In the genomic region with DNA sequence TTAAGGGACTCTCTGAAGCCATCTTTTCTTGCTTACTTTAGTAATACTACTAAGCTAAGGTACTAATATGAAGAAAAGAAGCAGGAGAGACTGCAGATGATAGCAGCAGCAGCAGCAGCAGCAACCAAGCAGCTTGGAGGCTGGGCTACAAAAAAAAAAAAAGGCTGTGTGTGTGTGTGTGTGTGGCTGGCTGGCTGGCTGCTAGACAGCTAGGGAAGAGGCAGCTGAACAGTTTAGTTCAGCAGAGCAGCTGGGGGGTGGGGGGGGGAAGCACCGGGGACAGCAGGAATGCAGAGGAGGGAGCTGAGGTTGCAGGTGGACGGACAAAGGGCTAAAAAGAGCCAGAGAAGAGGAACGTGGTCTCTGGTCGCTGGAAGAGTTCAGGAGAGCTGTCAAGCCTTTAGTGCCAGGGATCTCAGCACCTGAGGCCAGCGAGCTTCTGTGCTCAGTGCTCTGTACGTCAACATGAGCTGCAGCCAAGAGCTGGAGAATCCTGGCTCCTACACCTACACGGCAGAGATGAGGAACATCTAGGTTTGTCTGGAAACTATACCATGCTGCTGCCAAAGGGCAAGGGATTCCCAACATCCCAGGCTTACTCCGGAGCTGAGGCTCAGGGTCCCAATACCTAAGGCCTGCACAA, we compare ENCODE assay signal across 24 mouse cellular contexts.
DNase-seq lines count a peak whose midpoint lies in the region; ATAC-seq lines count a peak whose summit lies in the region.
"Had no signal": no experiment of that assay in that cellular context is flagged by ENCODE, and none has a peak within 500 bp of the region (broad histone marks: within the 10 kb centered on the region; RNA-seq: fewer than 3 reads in every experiment).

No protein-coding gene starts in this region.

- H3K9me3 ChIP-seq in heart, embryonic 11.5 days (replicated peaks; ENCODE audit: control insufficient read depth, low read length), result no peaks in the 10 kb centered on the region
- no peaks in the 10 kb centered on the region for H3K9me3 ChIP-seq in hindbrain, embryonic 16.5 days (ENCODE audit: control insufficient read depth, low read length)
- H3K9me3 ChIP-seq in hindbrain, embryonic 14.5 days (ENCODE audit: control insufficient read depth, low read length), result no peaks in the 10 kb centered on the region
- H3K9me3 ChIP-seq: embryonic facial prominence, embryonic 13.5 days; G1E; kidney, embryonic 15.5 days; liver, embryonic 13.5 days; midbrain, embryonic 15.5 days had no signal

- no peak overlapping the region for H3K4me3 ChIP-seq in heart, embryonic 11.5 days (ENCODE audit: low read depth, low read length)
- no peak overlapping the region for H3K4me3 ChIP-seq in hindbrain, embryonic 16.5 days (ENCODE audit: low read length)
- H3K4me3 ChIP-seq in hindbrain, embryonic 14.5 days (replicated peaks; ENCODE audit: low read length), result no peak overlapping the region
- H3K4me3 ChIP-seq: embryonic facial prominence, embryonic 13.5 days; kidney, embryonic 15.5 days; liver, embryonic 13.5 days; midbrain, embryonic 15.5 days; myocyte had no signal

- no peak overlapping the region for H3K27ac ChIP-seq in heart, embryonic 11.5 days (ENCODE audit: low read depth, low read length)
- no peak overlapping the region; the same call in 1 of the 2 replicates for H3K27ac ChIP-seq in hindbrain, embryonic 16.5 days (ENCODE audit: low read depth, low read length)
- no peak overlapping the region for H3K27ac ChIP-seq in hindbrain, embryonic 14.5 days
- H3K27ac ChIP-seq: embryonic facial prominence, embryonic 13.5 days; kidney, embryonic 15.5 days; liver, embryonic 13.5 days; midbrain, embryonic 15.5 days had no signal

- peaks cover 4% of the 10 kb centered on the region; the same call in 1 of the 2 replicates for H3K4me1 ChIP-seq in heart, embryonic 11.5 days (ENCODE audit: control insufficient read depth, insufficient read depth, low read length)
- no peaks in the 10 kb centered on the region for H3K4me1 ChIP-seq in hindbrain, embryonic 16.5 days (ENCODE audit: control insufficient read depth, insufficient read depth, low read depth, low read length)
- no peaks in the 10 kb centered on the region for H3K4me1 ChIP-seq in hindbrain, embryonic 14.5 days (replicated peaks; ENCODE audit: control insufficient read depth, insufficient read depth, low read length)
- H3K4me1 ChIP-seq: kidney, embryonic 15.5 days; liver, embryonic 13.5 days; midbrain, embryonic 15.5 days had no signal

- no peaks in the 10 kb centered on the region for H3K27me3 ChIP-seq in heart, embryonic 11.5 days (ENCODE audit: control insufficient read depth, insufficient read depth, low read length)
- H3K27me3 ChIP-seq in hindbrain, embryonic 16.5 days (replicated peaks; ENCODE audit: control insufficient read depth, insufficient read depth, low read length), result no peaks in the 10 kb centered on the region
- H3K27me3 ChIP-seq in hindbrain, embryonic 14.5 days (ENCODE audit: control insufficient read depth, insufficient read depth, low read length), result no peaks in the 10 kb centered on the region
- H3K27me3 ChIP-seq: embryonic facial prominence, embryonic 13.5 days; kidney, embryonic 15.5 days; liver, embryonic 13.5 days; midbrain, embryonic 15.5 days had no signal

- peak; percentile 22 to 34 for DNase-seq in cerebellum, postnatal 25 days
- DNase-seq in cerebellum, adult 9-11 months, result no peak
- no peak for DNase-seq in heart, adult 18-20 months
- no peak for DNase-seq in hindbrain, embryonic 14.5 days (ENCODE audit: low spot score)
- peak; percentile 55 for DNase-seq in brain, adult 2 months (ENCODE audit: low read depth, low spot score)
- DNase-seq in layer of hippocampus, adult 11-12 months (ENCODE audit: low spot score), result no peak
- DNase-seq: adrenal gland, postnatal 14 days; cerebellum, adult 18-20 months; gastrocnemius, postnatal 10 days; kidney, postnatal 4 days; liver, embryonic 13.5 days; lung, embryonic 14.5 days; lung, postnatal 36 days; spleen, adult 18-20 months; thymus, adult 18-20 months had no signal

- WGBS in heart, embryonic 11.5 days (ENCODE audit: insufficient replicate concordance), result 48% methylated on average over 8 of the region's 8 CpGs
- 52% methylated on average over 8 of the region's 8 CpGs for WGBS in hindbrain, embryonic 16.5 days
- WGBS in hindbrain, embryonic 14.5 days, result 49% methylated on average over 8 of the region's 8 CpGs

- no peak for ATAC-seq in heart, embryonic 11.5 days (replicated peaks; ENCODE audit: insufficient number of reproducible peaks, low FRiP score, low TSS enrichment)
- ATAC-seq in hindbrain, embryonic 16.5 days, result peak; percentile 56; the same call in 1 of the 2 replicates
- ATAC-seq in hindbrain, embryonic 14.5 days (ENCODE audit: low FRiP score), result no peak
- ATAC-seq: activated CD4-positive, CD25-positive, alpha-beta regulatory T cell, adult 4 months; inflammation-experienced regulatory T-cells, adult 6 months; midbrain, embryonic 15.5 days had no signal

- no peak overlapping the region for H3K4me2 ChIP-seq in heart, embryonic 11.5 days
- no peak overlapping the region for H3K4me2 ChIP-seq in hindbrain, embryonic 16.5 days (ENCODE audit: low read length)
- no peak overlapping the region for H3K4me2 ChIP-seq in hindbrain, embryonic 14.5 days (replicated peaks)
- H3K4me2 ChIP-seq: embryonic facial prominence, embryonic 13.5 days; kidney, embryonic 15.5 days; liver, embryonic 13.5 days; lung, embryonic 14.5 days; midbrain, embryonic 15.5 days had no signal

- H3K36me3 ChIP-seq in heart, embryonic 11.5 days (ENCODE audit: control insufficient read depth, insufficient read depth, low read length), result no peaks in the 10 kb centered on the region
- no peaks in the 10 kb centered on the region for H3K36me3 ChIP-seq in hindbrain, embryonic 16.5 days (ENCODE audit: control insufficient read depth, insufficient read depth, low read length)
- H3K36me3 ChIP-seq in hindbrain, embryonic 14.5 days (replicated peaks; ENCODE audit: control insufficient read depth, insufficient read depth), result no peaks in the 10 kb centered on the region
- H3K36me3 ChIP-seq: embryonic facial prominence, embryonic 13.5 days; G1E; kidney, embryonic 15.5 days; liver, embryonic 13.5 days; midbrain, embryonic 15.5 days had no signal

- H3K9ac ChIP-seq in heart, embryonic 11.5 days (ENCODE audit: low read depth, low read length), result peak overlapping the region; percentile 28; the same call in 1 of the 2 replicates
- no peak overlapping the region for H3K9ac ChIP-seq in hindbrain, embryonic 16.5 days (ENCODE audit: low read depth, low read length)
- H3K9ac ChIP-seq in hindbrain, embryonic 14.5 days, result no peak overlapping the region
- H3K9ac ChIP-seq: embryonic facial prominence, embryonic 13.5 days; kidney, embryonic 15.5 days; liver, embryonic 13.5 days; lung, embryonic 14.5 days; midbrain, embryonic 15.5 days had no signal

Comparison
In these comparisons a context has a peak if more than half of its experiments do, and no peak if none do; other contexts are left out.
1. DNase-seq: peak in cerebellum, postnatal 25 days (2 of 2) and brain, adult 2 months (single experiment); none in cerebellum, adult 9-11 months (single experiment), heart, adult 18-20 months (0 of 2), hindbrain, embryonic 14.5 days (single experiment) and layer of hippocampus, adult 11-12 months (single experiment).